Mouse (Mus musculus) embryo, embryonic 10 days (tissue): ENCODE measurements around the gene Pcnx4.
"Not testable (repeated sequence)": the region's sequence is repeated elsewhere in the genome, so short reads cannot be mapped to it uniquely, and the experiment has no call there.

ENCODE experiments used
- DNase-seq: peaks from one replicate; pipeline ENCODE4 v3.0.0-alpha.2; 2015; ENCODE audit warnings: low spot score

Pcnx4 gene

GRCm38 (mm10) chr12:72598731-72599130 is 62.5 kb downstream of the Pcnx4 start:
- DNase-seq: not testable (repeated sequence)

GRCm38 (mm10) chr12:72612053-72612452 is 75.9 kb downstream of the Pcnx4 start:
- DNase-seq: no peak

GRCm38 (mm10) chr12:72620856-72621255 is 84.7 kb downstream of the Pcnx4 start:
- no peak for DNase-seq

GRCm38 (mm10) chr12:72621441-72621840 is 85.3 kb downstream of the Pcnx4 start:
- DNase-seq: no peak

- no peak for DNase-seq
These were observed 86.8 kb downstream of the Pcnx4 start for GRCm38 (mm10) chr12:72622853-72623496.

- no peak for DNase-seq
These were observed 92.6 kb downstream of the Pcnx4 start for GRCm38 (mm10) chr12:72628751-72629150.
